Mouse (Mus musculus) CH12.LX (cell line): Measurements from ENCODE around the gene Sufu. TPM values are rescaled to one million over a fixed set of nuclear protein-coding genes. Genes with fewer than 3 reads are reported as not detected.

ENCODE experiments used
- DNase-seq: peaks from one replicate; pipeline ENCODE4 v3.0.0-alpha.2; 2013; ENCODE audit errors: extremely low read depth
- H3K27ac ChIP-seq: 2 replicates; pipeline ENCODE4 v1.5.1; 2012; ENCODE audit warnings: low read depth, mild to moderate bottlenecking, control low read depth, moderate library complexity; ENCODE audit not compliant: insufficient read depth
- H3K27me3 ChIP-seq: replicated peaks from 2 replicates; pipeline ENCODE3; 2012; ENCODE audit warnings: inconsistent platforms
- H3K36me3 ChIP-seq, 2 experiments: replicated peaks in 1 of 2; 2 replicates each; pipeline versions ENCODE3 to v1.6.1; 2012; ENCODE audit warnings: inconsistent platforms in 1 of 2, low read length in 1 of 2, mild to moderate bottlenecking in 1 of 2, mixed read lengths in 1 of 2, moderate library complexity in 1 of 2; ENCODE audit not compliant: control insufficient read depth in 1 of 2, insufficient read depth in 1 of 2
- H3K4me1 ChIP-seq, 2 experiments: 2 replicates each; pipeline ENCODE4 v1.6.1; 2012; ENCODE audit warnings: inconsistent platforms in 1 of 2, moderate library complexity in 1 of 2; ENCODE audit not compliant: insufficient read depth in 2 of 2, control insufficient read depth in 1 of 2
- H3K4me2 ChIP-seq: 2 replicates; pipeline ENCODE4 v1.6.1; 2012; ENCODE audit warnings: low read depth, mild to moderate bottlenecking, control low read depth; ENCODE audit not compliant: poor library complexity, insufficient read depth, severe bottlenecking
- H3K4me3 ChIP-seq, 3 experiments: fragments of 150-350 bp in 1 of 3; sonication (generic) in 1 of 3; replicated peaks in 1 of 3; 2 replicates each; pipeline versions ENCODE3 to v1.5.1; 2011 to 2012; ENCODE audit warnings: low read depth in 2 of 3, low read length in 2 of 3, mild to moderate bottlenecking in 2 of 3, moderate library complexity in 2 of 3, control low read depth in 1 of 3, improper control_type of control experiment in 1 of 3, inconsistent platforms in 1 of 3, mixed read lengths in 1 of 3; ENCODE audit not compliant: poor library complexity in 1 of 3
- H3K79me2 ChIP-seq: replicated peaks from 2 replicates; pipeline ENCODE4 v1.6.1; 2012; ENCODE audit warnings: mild to moderate bottlenecking, moderate library complexity; ENCODE audit not compliant: control insufficient read depth, poor library complexity, insufficient read depth, severe bottlenecking; ENCODE audit errors: extremely low read depth
- H3K9ac ChIP-seq: 2 replicates; pipeline ENCODE4 v1.6.1; 2012; ENCODE audit warnings: low read depth, mild to moderate bottlenecking, control low read depth, moderate library complexity; ENCODE audit not compliant: insufficient read depth
- H3K9me3 ChIP-seq: replicated peaks from 2 replicates; pipeline ENCODE3; 2012; ENCODE audit warnings: low read length, inconsistent platforms, mixed read lengths
- BHLHE40 ChIP-seq: IDR thresholded peaks from 2 replicates; pipeline ENCODE4 v1.6.1; 2011; ENCODE audit warnings: mild to moderate bottlenecking, low read depth, low read length, improper control_type of control experiment
- CHD1 ChIP-seq: IDR thresholded peaks from 2 replicates; pipeline ENCODE4 v1.6.1; 2012; ENCODE audit warnings: low read depth, low read length, improper control_type of control experiment, inconsistent platforms
- CHD2 ChIP-seq: IDR thresholded peaks from 2 replicates; pipeline ENCODE4 v1.6.1; 2011; ENCODE audit warnings: low read length, improper control_type of control experiment
- CTCF ChIP-seq, 2 experiments: IDR thresholded peaks in 1 of 2; conservative IDR thresholded peaks in 1 of 2; 2 replicates each; pipeline ENCODE4 v1.5.1; 2011 to 2012; ENCODE audit warnings: low read depth in 2 of 2, low read length in 2 of 2, improper control_type of control experiment in 1 of 2, inconsistent platforms in 1 of 2, mild to moderate bottlenecking in 1 of 2, moderate library complexity in 1 of 2
- E2F4 ChIP-seq: IDR thresholded peaks from 2 replicates; pipeline ENCODE4 v1.6.1; 2011; ENCODE audit warnings: low read depth, low read length, improper control_type of control experiment; ENCODE audit not compliant: insufficient replicate concordance
- ELF1 ChIP-seq: IDR thresholded peaks from 2 replicates; pipeline ENCODE4 v1.6.1; 2014; ENCODE audit warnings: low read depth, mild to moderate bottlenecking, inconsistent platforms, low read length, improper control_type of control experiment
- EP300 ChIP-seq: IDR thresholded peaks from 2 replicates; pipeline ENCODE4 v1.6.1; 2011; ENCODE audit warnings: low read length, improper control_type of control experiment
- ETS1 ChIP-seq: conservative IDR thresholded peaks from 2 replicates; pipeline ENCODE4 v1.6.1; 2012; ENCODE audit warnings: low read depth, mild to moderate bottlenecking, inconsistent platforms, low read length, improper control_type of control experiment, moderate library complexity
- GABPA ChIP-seq: IDR thresholded peaks from 2 replicates; pipeline ENCODE4 v1.6.1; 2012; ENCODE audit warnings: low read depth, low read length, improper control_type of control experiment, inconsistent platforms; ENCODE audit not compliant: insufficient replicate concordance
- HCFC1 ChIP-seq: IDR thresholded peaks from 2 replicates; pipeline ENCODE4 v1.6.1; 2012; ENCODE audit warnings: low read depth, mild to moderate bottlenecking, inconsistent platforms, low read length, improper control_type of control experiment
- IRF4 ChIP-seq: IDR thresholded peaks from 2 replicates; pipeline ENCODE4 v1.6.1; 2014; ENCODE audit warnings: low read depth, mild to moderate bottlenecking, inconsistent platforms, low read length, improper control_type of control experiment
- JUN ChIP-seq: IDR thresholded peaks from 2 replicates; pipeline ENCODE4 v1.6.1; 2011; ENCODE audit warnings: low read depth, mild to moderate bottlenecking, low read length, improper control_type of control experiment, moderate library complexity; ENCODE audit not compliant: insufficient read depth
- JUND ChIP-seq: conservative IDR thresholded peaks from 2 replicates; pipeline ENCODE4 v1.6.1; 2011; ENCODE audit warnings: low read depth, low read length, improper control_type of control experiment
- KAT2A ChIP-seq: IDR thresholded peaks from 2 replicates; pipeline ENCODE4 v1.6.1; 2012; ENCODE audit warnings: low read length, improper control_type of control experiment, inconsistent platforms; ENCODE audit not compliant: insufficient replicate concordance
- MAFK ChIP-seq: IDR thresholded peaks from 2 replicates; pipeline ENCODE4 v1.6.1; 2011; ENCODE audit warnings: low read length, improper control_type of control experiment; ENCODE audit not compliant: insufficient replicate concordance
- MAX ChIP-seq: IDR thresholded peaks from 2 replicates; pipeline ENCODE4 v1.6.1; 2011; ENCODE audit warnings: low read length, improper control_type of control experiment
- MAZ ChIP-seq: IDR thresholded peaks from 2 replicates; pipeline ENCODE4 v1.6.1; 2012; ENCODE audit warnings: low read depth, mild to moderate bottlenecking, inconsistent platforms, low read length, improper control_type of control experiment, moderate library complexity
- MEF2A ChIP-seq: IDR thresholded peaks from 2 replicates; pipeline ENCODE4 v1.6.1; 2014; ENCODE audit warnings: low read depth, mild to moderate bottlenecking, inconsistent platforms, low read length, improper control_type of control experiment, borderline replicate concordance
- MXI1 ChIP-seq: IDR thresholded peaks from 2 replicates; pipeline ENCODE4 v1.6.1; 2011; ENCODE audit warnings: mild to moderate bottlenecking, low read depth, low read length, improper control_type of control experiment
- MYC ChIP-seq: IDR thresholded peaks from 2 replicates; pipeline ENCODE4 v1.6.1; 2011; ENCODE audit warnings: low read depth, mild to moderate bottlenecking, improper control_type of control experiment, low read length
- NELFE ChIP-seq: IDR thresholded peaks from 2 replicates; pipeline ENCODE4 v1.6.1; 2011; ENCODE audit warnings: low read depth, low read length, improper control_type of control experiment
- NRF1 ChIP-seq: IDR thresholded peaks from 2 replicates; pipeline ENCODE4 v1.6.1; 2014; ENCODE audit warnings: low read depth, mild to moderate bottlenecking, inconsistent platforms, low read length, improper control_type of control experiment, moderate library complexity
- PAX5 ChIP-seq: IDR thresholded peaks from 2 replicates; pipeline ENCODE4 v1.6.1; 2012; ENCODE audit warnings: low read length, inconsistent platforms, mixed read lengths
- POLR2A ChIP-seq: IDR thresholded peaks from 2 replicates; pipeline ENCODE4 v1.6.1; 2011; ENCODE audit warnings: low read depth, mild to moderate bottlenecking, improper control_type of control experiment, low read length
- POLR2AphosphoS2 ChIP-seq: IDR thresholded peaks from 2 replicates; pipeline ENCODE4 v1.6.1; 2011; ENCODE audit warnings: low read depth, low read length, improper control_type of control experiment
- RAD21 ChIP-seq: IDR thresholded peaks from 2 replicates; pipeline ENCODE4 v1.6.1; 2011; ENCODE audit warnings: low read depth, mild to moderate bottlenecking, low read length, improper control_type of control experiment, moderate library complexity
- RCOR1 ChIP-seq: conservative IDR thresholded peaks from 2 replicates; pipeline ENCODE4 v1.6.1; 2012; ENCODE audit warnings: low read depth, mild to moderate bottlenecking, inconsistent platforms, low read length, improper control_type of control experiment
- SIN3A ChIP-seq: IDR thresholded peaks from 2 replicates; pipeline ENCODE4 v1.6.1; 2012; ENCODE audit warnings: low read length, improper control_type of control experiment, inconsistent platforms
- SMC3 ChIP-seq: IDR thresholded peaks from 2 replicates; pipeline ENCODE4 v1.6.1; 2011; ENCODE audit warnings: low read depth, low read length, improper control_type of control experiment
- TBP ChIP-seq: conservative IDR thresholded peaks from 2 replicates; pipeline ENCODE4 v1.6.1; 2011; ENCODE audit warnings: low read depth, low read length, improper control_type of control experiment
- TCF12 ChIP-seq: IDR thresholded peaks from 2 replicates; pipeline ENCODE4 v1.6.1; 2014; ENCODE audit warnings: low read depth, mild to moderate bottlenecking, inconsistent platforms, low read length, improper control_type of control experiment
- UBTF ChIP-seq: IDR thresholded peaks from 2 replicates; pipeline ENCODE4 v1.6.1; 2012; ENCODE audit warnings: low read depth, mild to moderate bottlenecking, inconsistent platforms, low read length, improper control_type of control experiment, moderate library complexity
- USF1 ChIP-seq: IDR thresholded peaks from 2 replicates; pipeline ENCODE4 v1.6.1; 2014; ENCODE audit warnings: low read depth, mild to moderate bottlenecking, inconsistent platforms, low read length, improper control_type of control experiment
- USF2 ChIP-seq: conservative IDR thresholded peaks from 2 replicates; pipeline ENCODE4 v1.6.1; 2011; ENCODE audit warnings: low read depth, low read length, improper control_type of control experiment
- ZC3H11A ChIP-seq: IDR thresholded peaks from 2 replicates; pipeline ENCODE4 v1.6.1; 2012; ENCODE audit warnings: low read depth, mild to moderate bottlenecking, inconsistent platforms, low read length, improper control_type of control experiment
- ZKSCAN1 ChIP-seq: IDR thresholded peaks from 2 replicates; pipeline ENCODE4 v1.6.1; 2012; ENCODE audit warnings: low read depth, inconsistent platforms, low read length, improper control_type of control experiment, borderline replicate concordance
- ZMIZ1 ChIP-seq: IDR thresholded peaks from 2 replicates; pipeline ENCODE4 v1.6.1; 2012; ENCODE audit warnings: low read depth, mild to moderate bottlenecking, inconsistent platforms, low read length, improper control_type of control experiment
- ZNF384 ChIP-seq: IDR thresholded peaks from 2 replicates; pipeline ENCODE4 v1.6.1; 2012; ENCODE audit warnings: low read depth, low read length, improper control_type of control experiment, inconsistent platforms
- dilution Hi-C: fragments of 300-500 bp; cut with MboI; formaldehyde crosslinking; loops from 2 replicates; pipeline ENCODE4 v1.14.3; 2020; ENCODE audit warnings: low sequenced_read_pairs; ENCODE audit not compliant: extremely low pct_unique_long_range_greater_than_20kb, extremely low pct_ligation_motif_present
- in situ Hi-C: fragments of 300-500 bp; cut with MboI; formaldehyde crosslinking; loops from 3 replicates; pipeline ENCODE4 v1.14.3; 2019; ENCODE audit warnings: low sequenced_read_pairs, low pct_ligation_motif_present, low pct_unique_long_range_greater_than_20kb, mixed read lengths
- polyA plus RNA-seq: library from polyadenylated mRNA; unstranded; fragments of >175 nt; gene quantifications from 2 replicates; pipeline ENCODE4 v1.2.1, GENCODE M21; 2012; ENCODE audit warnings: low read depth; ENCODE audit not compliant: insufficient read length
- total RNA-seq, 2 experiments: library from RNA; depleted of rRNA; stranded (reverse); fragments of 300-350 nt in 1 of 2; fragments of >200 nt in 1 of 2; gene quantifications; 2 replicates each; pipeline ENCODE4 v1.2.3; 2012 to 2014

Gene Sufu
- total and polyA plus RNA-seq, 3 experiments: 3.6 to 22.6 (median 9.8) TPM

DNA sequence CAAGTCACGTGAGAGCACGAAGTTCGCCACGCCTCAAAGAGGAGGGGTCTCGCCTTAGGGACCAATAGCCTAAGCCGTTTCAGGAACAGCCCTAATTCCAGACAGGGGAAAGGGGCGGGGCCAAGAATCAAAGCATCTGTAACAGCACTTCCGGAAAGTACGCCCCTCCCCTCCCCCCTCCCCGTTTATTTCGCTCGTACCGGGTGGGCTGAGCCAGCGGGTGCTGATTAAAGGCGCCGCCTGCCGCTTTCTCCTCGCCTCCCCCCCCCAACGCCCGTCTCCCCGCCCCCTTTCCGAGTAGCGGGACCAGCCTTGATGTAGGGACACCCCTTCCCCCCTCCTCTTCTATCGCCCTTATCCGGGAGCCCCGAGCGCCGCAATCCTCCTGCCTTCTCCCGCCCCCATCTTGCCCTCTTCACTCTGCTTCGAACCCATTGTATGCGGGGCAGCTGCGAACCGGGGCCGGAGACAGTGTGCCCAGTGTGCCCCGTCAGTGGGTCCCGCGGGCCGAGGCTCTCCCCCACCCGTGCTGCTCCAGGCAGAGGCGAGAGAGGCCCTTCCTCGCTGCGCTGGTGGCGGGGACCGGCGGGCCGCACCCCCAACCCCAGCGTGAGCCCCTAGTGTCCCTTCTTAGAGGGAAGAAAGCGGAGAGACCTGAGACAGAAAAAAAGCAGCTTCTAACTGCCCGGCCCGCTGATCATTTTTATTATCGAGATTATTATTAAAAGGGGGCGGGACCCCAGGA lies 103.3 kb downstream of the Sufu start:
- H3K4me2 ChIP-seq: peak overlapping the region; percentile 70
- H3K27me3 ChIP-seq: no peaks in the 10 kb centered on the region
- H3K9me3 ChIP-seq: no peaks in the 10 kb centered on the region
- peaks cover 26% of the 10 kb centered on the region for H3K79me2 ChIP-seq
- peak; percentile 88 for TF ChIP-seq USF1
- no peak for TF ChIP-seq PAX5
- no peak for TF ChIP-seq NRF1
- TF ChIP-seq RCOR1: no peak
- 0 out of 2 replicates have a peak, but pooled peaks have one; percentile 19 for TF ChIP-seq MEF2A
- 0 out of 2 replicates have a peak, but pooled peaks have one; percentile 10 for TF ChIP-seq CHD1
- TF ChIP-seq EP300: no peak; the same call in 1 of the 2 replicates
- no peak for TF ChIP-seq JUN
- TF ChIP-seq CHD2: peak; percentile 76; the same call in 1 of the 2 replicates
- TF ChIP-seq MYC: no peak
- peak; percentile 86 for TF ChIP-seq UBTF
- no peak for TF ChIP-seq E2F4
- 0 out of 2 replicates have a peak, but pooled peaks have one; percentile 12 for TF ChIP-seq MAFK
- peak; percentile 60 for TF ChIP-seq NELFE
- no peak; the same call in 1 of the 2 replicates for TF ChIP-seq BHLHE40
- TF ChIP-seq USF2: peak; percentile 78
- no peak for TF ChIP-seq ZKSCAN1
- TF ChIP-seq SIN3A: peak; percentile 54
- no peak for TF ChIP-seq RAD21
- TF ChIP-seq MXI1: peak; percentile 51; the same call in 1 of the 2 replicates
- TF ChIP-seq CTCF (conservative IDR thresholded peaks at IDR 0.05 in 1 of 2, IDR thresholded peaks at IDR 0.05 in 1 of 2; ENCODE audit: low read depth in 2 of 2, low read length in 2 of 2): no peak
- TF ChIP-seq ELF1: peak; percentile 96
- TF ChIP-seq KAT2A: no peak
- TF ChIP-seq HCFC1: peak; percentile 65
- TF ChIP-seq SMC3: 0 out of 2 replicates have a peak, but pooled peaks have one; percentile 1
- TF ChIP-seq TCF12: no peak
- no peak for TF ChIP-seq GABPA
- TF ChIP-seq ZMIZ1: peak; percentile 71
- peak; percentile 53 for TF ChIP-seq IRF4
- TF ChIP-seq ETS1: peak; percentile 45
- peak; percentile 88 for TF ChIP-seq MAZ
- 0 out of 2 replicates have a peak, but pooled peaks have one; percentile 5 for TF ChIP-seq TBP
- peak; percentile 85 for TF ChIP-seq MAX
- TF ChIP-seq ZC3H11A: no peak
- TF ChIP-seq POLR2AphosphoS2: no peak
- TF ChIP-seq ZNF384: no peak
- peak; percentile 50; the same call in 1 of the 2 replicates for TF ChIP-seq POLR2A
- TF ChIP-seq JUND: no peak
- peak; percentile 100 for DNase-seq
- dilution Hi-C loops (no loop called here), in situ Hi-C loops (no loop called here)
- H3K27ac ChIP-seq: peak overlapping the region; percentile 91
- H3K4me1 ChIP-seq: peaks cover 4 to 9% of the 10 kb centered on the region in 2 experiments; a peak in 3 of 4 replicates
- peak overlapping the region; percentile 69 to 95 (median 69) for H3K4me3 ChIP-seq
- H3K36me3 ChIP-seq: peaks cover 0 to 7% of the 10 kb centered on the region in 2 experiments
- peak overlapping the region; percentile 98 for H3K9ac ChIP-seq
